In the genomic region with DNA sequence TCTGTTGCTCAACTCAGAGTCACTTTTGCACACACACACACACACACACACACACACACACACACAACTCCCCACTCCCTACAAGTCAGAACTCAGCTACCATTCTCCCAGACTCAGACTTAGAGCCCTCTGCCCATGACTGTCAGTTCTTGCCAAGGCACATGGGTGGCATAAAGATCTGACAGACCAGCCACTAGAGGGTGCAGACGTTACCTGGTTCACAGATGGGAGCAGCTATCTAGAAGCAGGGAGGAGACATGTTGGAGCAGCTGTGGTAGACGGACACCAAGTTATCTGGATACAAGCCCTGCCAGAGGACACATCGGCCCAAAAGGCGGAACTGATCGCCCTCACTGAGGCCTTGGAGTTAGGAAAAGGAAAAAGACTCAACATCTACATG, we compare ENCODE assay signal across 22 mouse cellular contexts.
DNase-seq lines count a peak whose midpoint lies in the region; ATAC-seq and TF ChIP-seq lines count a peak whose summit lies in the region.
"Had no signal": no experiment of that assay in that cellular context is flagged by ENCODE, and none has a peak within 500 bp of the region (broad histone marks: within the 10 kb centered on the region; RNA-seq: fewer than 3 reads in every experiment).

No protein-coding gene starts in this region.

- no peak overlapping the region for H3K9ac ChIP-seq in intestine, postnatal 0 days (ENCODE audit: low read depth, low read length)
- no peak overlapping the region for H3K9ac ChIP-seq in intestine, embryonic 16.5 days (ENCODE audit: low read depth, low read length)
- no peak overlapping the region for H3K9ac ChIP-seq in hindbrain, postnatal 0 days (replicated peaks; ENCODE audit: low read length)
- H3K9ac ChIP-seq: hindbrain, embryonic 15.5 days; limb, embryonic 15.5 days had no signal

- H3K4me2 ChIP-seq in intestine, postnatal 0 days (replicated peaks; ENCODE audit: low read depth): no peak overlapping the region
- H3K4me2 ChIP-seq in intestine, embryonic 16.5 days (ENCODE audit: low read depth, low read length): no peak overlapping the region
- no peak overlapping the region for H3K4me2 ChIP-seq in hindbrain, postnatal 0 days (ENCODE audit: low read depth, low read length)
- H3K4me2 ChIP-seq: hindbrain, embryonic 15.5 days; limb, embryonic 15.5 days had no signal

- DNase-seq in A20 (ENCODE audit: low read depth, low spot score): peak; percentile 40
- DNase-seq in brain, embryonic 14.5 days (ENCODE audit: low read depth): no peak
- peak; percentile 14 to 19 for DNase-seq in thymus, postnatal 36 days
- DNase-seq in hindbrain, postnatal 0 days (ENCODE audit: low spot score): no peak
- DNase-seq: cerebellum, adult 8-10 months; gastrocnemius, postnatal 25 days; heart, adult 2 months; heart, postnatal 4 days; kidney, adult 8-10 months; kidney, postnatal 14 days; layer of hippocampus, postnatal 36 days; lung, postnatal 14 days; retina, postnatal 1 day; right cerebral cortex, postnatal 4 days had no signal

- no peak overlapping the region for H3K27ac ChIP-seq in intestine, postnatal 0 days (ENCODE audit: low read depth, low read length)
- no peak overlapping the region for H3K27ac ChIP-seq in intestine, embryonic 16.5 days (ENCODE audit: low read length)
- H3K27ac ChIP-seq in hindbrain, postnatal 0 days: no peak overlapping the region
- H3K27ac ChIP-seq: heart, adult 2 months; hindbrain, embryonic 15.5 days; layer of hippocampus, adult 2 months; limb, embryonic 15.5 days had no signal

- no peak for TF ChIP-seq POLR2A in brain, embryonic 14.5 days (IDR thresholded peaks at IDR 0.05; ENCODE audit: borderline replicate concordance, extremely low read depth, insufficient read depth, insufficient read length, poor library complexity, severe bottlenecking)

- no peaks in the 10 kb centered on the region for H3K36me3 ChIP-seq in intestine, postnatal 0 days (ENCODE audit: control insufficient read depth, insufficient read depth)
- no peaks in the 10 kb centered on the region for H3K36me3 ChIP-seq in intestine, embryonic 16.5 days (ENCODE audit: control insufficient read depth, insufficient read depth, low read length)
- no peaks in the 10 kb centered on the region for H3K36me3 ChIP-seq in hindbrain, postnatal 0 days (ENCODE audit: insufficient read depth, low read length)
- H3K36me3 ChIP-seq: hindbrain, embryonic 15.5 days; limb, embryonic 15.5 days had no signal

- no peak for ATAC-seq in intestine, postnatal 0 days
- no peak for ATAC-seq in intestine, embryonic 16.5 days
- ATAC-seq in hindbrain, postnatal 0 days: no peak
- ATAC-seq in inflammation-experienced regulatory T-cells, adult 6 months: no peak
- ATAC-seq: forebrain, embryonic 14.5 days had no signal

- no peak overlapping the region for H3K4me3 ChIP-seq in intestine, postnatal 0 days (ENCODE audit: low read depth, low read length)
- H3K4me3 ChIP-seq in intestine, embryonic 16.5 days (ENCODE audit: low read length): no peak overlapping the region
- H3K4me3 ChIP-seq in hindbrain, postnatal 0 days (ENCODE audit: low read length): no peak overlapping the region
- H3K4me3 ChIP-seq: heart, adult 2 months; hindbrain, embryonic 15.5 days; layer of hippocampus, adult 2 months; limb, embryonic 15.5 days; megakaryocyte, embryonic 14.5 days had no signal

- WGBS in intestine, postnatal 0 days: 86% methylated on average over 5 of the region's 5 CpGs
- 87% methylated on average over 5 of the region's 5 CpGs for WGBS in intestine, embryonic 16.5 days
- WGBS in hindbrain, postnatal 0 days: 88% methylated on average over 5 of the region's 5 CpGs

- H3K4me1 ChIP-seq in intestine, postnatal 0 days (replicated peaks; ENCODE audit: control insufficient read depth, insufficient read depth, low read length): no peaks in the 10 kb centered on the region
- H3K4me1 ChIP-seq in intestine, embryonic 16.5 days (ENCODE audit: control insufficient read depth, insufficient read depth, low read length): no peaks in the 10 kb centered on the region
- no peaks in the 10 kb centered on the region for H3K4me1 ChIP-seq in hindbrain, postnatal 0 days (ENCODE audit: insufficient read depth, low read length)
- H3K4me1 ChIP-seq: hindbrain, embryonic 15.5 days; limb, embryonic 15.5 days; megakaryocyte, embryonic 14.5 days had no signal

- H3K27me3 ChIP-seq in intestine, postnatal 0 days (replicated peaks; ENCODE audit: control insufficient read depth, insufficient read depth, low read length): no peaks in the 10 kb centered on the region
- H3K27me3 ChIP-seq in intestine, embryonic 16.5 days (replicated peaks; ENCODE audit: control insufficient read depth, insufficient read depth, low read length): no peaks in the 10 kb centered on the region
- no peaks in the 10 kb centered on the region for H3K27me3 ChIP-seq in hindbrain, postnatal 0 days (ENCODE audit: insufficient read depth, low read length)
- H3K27me3 ChIP-seq: hindbrain, embryonic 15.5 days; limb, embryonic 15.5 days; megakaryocyte, embryonic 14.5 days had no signal

- no peaks in the 10 kb centered on the region for H3K9me3 ChIP-seq in intestine, postnatal 0 days (ENCODE audit: control insufficient read depth)
- no peaks in the 10 kb centered on the region for H3K9me3 ChIP-seq in intestine, embryonic 16.5 days (ENCODE audit: control insufficient read depth, low read length)
- no peaks in the 10 kb centered on the region for H3K9me3 ChIP-seq in hindbrain, postnatal 0 days (ENCODE audit: low read length)
- H3K9me3 ChIP-seq: hindbrain, embryonic 15.5 days; limb, embryonic 15.5 days had no signal

- TF ChIP-seq CTCF in intestine, postnatal 0 days (IDR thresholded peaks at IDR 0.05; ENCODE audit: low read depth): 0 out of 2 replicates have a peak, but pooled peaks have one; percentile 3
- TF ChIP-seq CTCF in brain, embryonic 14.5 days (IDR thresholded peaks at IDR 0.05; ENCODE audit: borderline replicate concordance, extremely low read depth, insufficient read depth, insufficient read length): peak; percentile 2; the same call in 1 of the 2 replicates
- TF ChIP-seq CTCF in hindbrain, postnatal 0 days (IDR thresholded peaks at IDR 0.05; ENCODE audit: low read depth): no peak

Comparison
In these comparisons a context has a peak if more than half of its experiments do, and no peak if none do; other contexts are left out.
1. DNase-seq: peak in A20 (single experiment) and thymus, postnatal 36 days (2 of 2); none in brain, embryonic 14.5 days (single experiment) and hindbrain, postnatal 0 days (single experiment).